Mouse (Mus musculus): ENCODE results near the gene Ralbp1.

DNA sequence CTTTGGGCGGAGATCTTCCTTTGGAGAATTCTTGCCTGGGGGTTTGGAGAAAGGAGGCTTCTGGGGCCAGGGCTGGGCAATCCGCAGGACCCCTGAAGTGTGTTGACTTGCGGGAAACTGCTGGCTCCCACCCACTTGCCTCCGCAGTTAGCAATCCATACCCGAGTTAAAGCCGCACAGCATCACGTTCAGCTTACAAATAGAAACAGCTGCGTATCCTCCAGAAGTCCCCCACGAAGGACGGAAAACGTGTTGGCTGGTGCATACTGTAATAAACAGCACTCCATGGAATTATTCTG, 251 bp downstream of the Ralbp1 start:
- no peak for TF ChIP-seq POLR2A (IDR thresholded peaks at IDR 0.05; ENCODE audit: borderline replicate concordance, extremely low read depth, low read depth, low read length)
- no peak for TF ChIP-seq CTCF (IDR thresholded peaks at IDR 0.05; ENCODE audit: insufficient read depth, low read length)

Measured in lung, adult 2 months (tissue).